Mouse (Mus musculus) B cell, adult 2 months (primary cell): ENCODE measurements around the gene Scp2.
A peak's percentile ranks its signal among the peaks of the same experiment; 100 is the strongest.
"Not testable (repeated sequence)": the region's sequence is repeated elsewhere in the genome, so short reads cannot be mapped to it uniquely, and the experiment has no call there.

ENCODE experiments used
- DNase-seq, 2 experiments: peaks; one replicate each; pipeline ENCODE4 v3.0.0; 2022

The Scp2 gene

DNA sequence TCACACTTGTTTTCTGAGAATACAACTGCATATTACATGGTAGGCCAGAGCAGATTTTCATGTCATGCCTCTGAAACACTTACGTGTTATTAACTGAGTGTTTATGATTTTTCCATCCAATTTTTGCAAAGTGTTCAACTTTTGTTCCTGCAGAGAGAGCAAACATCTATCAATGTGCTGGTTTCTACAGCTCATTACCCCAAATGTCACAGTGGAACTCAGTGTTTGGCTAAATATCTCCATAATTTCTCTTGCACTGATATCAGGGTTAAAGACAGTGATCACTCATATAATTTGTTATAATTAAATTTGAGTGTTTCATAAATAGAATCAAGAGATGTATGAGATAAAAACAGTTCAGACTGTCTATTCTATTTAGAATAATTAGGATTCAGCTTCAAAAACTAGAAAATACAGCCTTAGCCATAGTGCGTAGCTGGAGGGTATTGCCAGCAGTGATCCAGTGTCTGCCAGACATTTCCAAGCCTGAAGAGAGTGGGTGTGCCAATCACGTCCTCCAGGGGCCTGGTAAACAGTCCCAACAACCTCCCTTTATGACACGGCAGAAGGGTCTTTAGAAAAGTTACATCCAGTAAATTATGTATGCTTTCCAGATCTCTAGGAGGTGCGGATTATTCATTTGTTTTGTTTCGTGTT, 51.9 kb downstream of the Scp2 start:
- DNase-seq, result no peak

DNA sequence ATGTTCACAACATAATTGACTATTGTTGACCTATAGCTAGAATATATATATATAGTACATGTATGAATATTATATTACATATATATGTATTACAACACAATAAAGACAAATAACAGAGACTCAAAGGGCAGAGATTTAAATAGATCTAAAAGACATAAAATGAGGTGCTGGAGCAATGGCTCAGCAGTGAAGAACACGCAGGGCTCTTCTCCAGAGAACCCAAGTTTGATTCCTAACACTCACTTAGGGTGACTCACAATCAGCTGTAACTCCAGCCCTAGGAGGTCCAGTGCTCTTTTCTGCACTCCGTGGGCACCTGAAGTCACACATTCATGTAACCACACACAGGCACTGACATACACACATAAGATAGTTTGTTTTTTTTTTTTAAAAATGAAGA, 60.8 kb downstream of the Scp2 start:
- no peak for DNase-seq

DNA sequence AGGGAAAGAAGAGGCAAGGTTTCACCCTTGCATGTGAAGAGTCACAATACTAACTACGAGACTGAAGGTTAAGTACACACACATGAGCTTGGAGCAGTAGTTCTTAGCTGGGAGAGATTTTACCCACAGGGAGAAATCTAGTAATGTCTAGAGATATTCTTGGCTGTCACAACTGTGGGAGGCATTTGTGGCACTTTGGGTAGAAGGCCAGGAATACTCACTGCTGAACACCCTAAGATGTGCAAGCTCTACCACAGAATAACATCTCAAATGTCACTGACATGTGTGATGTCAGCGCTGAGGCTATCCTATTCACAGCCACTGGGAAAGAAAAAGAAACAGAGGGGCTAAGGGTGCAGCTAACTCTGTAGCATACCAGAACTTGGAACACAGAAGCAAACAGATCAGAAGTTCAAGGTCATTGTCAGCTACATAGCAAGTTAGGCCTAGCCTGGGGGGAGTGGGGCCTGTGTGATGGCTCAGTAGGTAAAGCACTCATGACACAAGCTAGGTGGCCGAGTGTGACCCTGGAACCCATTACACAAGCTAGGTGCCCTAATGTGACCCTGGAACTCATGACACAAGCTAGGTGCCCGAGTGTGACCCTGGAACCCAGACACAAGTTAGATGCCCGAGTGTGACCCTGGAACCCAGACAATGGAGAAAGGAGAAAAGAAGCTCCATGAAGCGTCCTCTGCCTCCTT, 61.6 kb downstream of the Scp2 start:
- no peak for DNase-seq

DNA sequence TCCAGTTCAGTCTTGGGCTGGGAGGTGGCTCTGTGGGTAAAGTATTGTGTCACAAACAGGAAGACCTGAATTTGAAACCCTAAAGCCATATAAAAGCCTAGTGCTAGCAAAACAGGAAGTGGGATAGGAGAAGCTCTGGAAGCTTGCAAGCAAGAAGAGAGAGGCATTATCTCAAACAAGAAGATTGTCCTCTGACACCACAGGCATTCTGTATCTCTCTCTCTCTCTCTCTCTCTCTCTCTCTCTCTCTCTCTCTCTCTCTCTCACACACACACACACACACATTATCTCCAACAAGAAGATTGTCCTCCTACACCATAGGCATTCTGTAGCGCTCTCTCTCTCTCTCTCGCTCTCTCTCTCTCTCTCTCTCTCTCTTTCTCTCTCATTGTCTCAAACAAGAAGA, 62.4 kb downstream of the Scp2 start:
- no peak for DNase-seq

DNA sequence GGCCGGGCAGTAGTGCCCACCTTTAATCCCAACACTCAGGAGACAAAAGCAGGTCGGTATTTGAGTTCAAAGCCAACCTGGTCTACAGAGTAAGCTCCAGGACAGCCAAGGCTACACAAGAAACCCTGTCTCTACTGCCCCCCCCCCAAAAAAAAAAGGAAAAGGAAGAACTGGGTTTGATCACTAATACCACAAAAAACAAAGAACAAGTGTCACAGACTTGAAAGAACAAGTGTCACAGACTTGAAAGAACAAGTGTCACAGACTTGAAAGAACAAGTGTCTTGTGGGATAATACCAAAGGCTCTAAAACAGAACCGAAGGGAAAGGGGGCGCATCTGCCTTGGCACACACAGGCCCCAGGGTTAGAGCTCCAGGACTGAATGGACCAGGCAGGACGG, 63.9 kb downstream of the Scp2 start:
- DNase-seq, result no peak

DNA sequence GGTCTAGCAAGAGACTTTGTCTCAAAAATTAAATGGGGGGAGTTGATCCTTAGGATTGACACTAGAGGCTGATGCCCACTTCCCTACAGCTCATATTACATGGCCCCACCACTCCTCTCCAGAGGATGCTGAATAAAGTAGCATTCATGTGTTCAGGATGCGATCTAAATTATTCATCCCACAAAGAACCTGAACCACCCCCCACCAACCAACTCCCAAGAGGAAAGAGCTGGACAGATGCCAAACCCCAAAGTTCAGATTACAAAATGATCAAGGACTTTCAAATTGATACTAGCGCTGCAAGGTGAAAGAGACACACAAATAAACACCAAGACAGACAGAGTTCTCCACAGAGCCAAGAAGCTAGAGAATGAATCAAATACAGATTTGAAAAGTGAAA, 65.0 kb downstream of the Scp2 start:
- no peak for DNase-seq

DNA sequence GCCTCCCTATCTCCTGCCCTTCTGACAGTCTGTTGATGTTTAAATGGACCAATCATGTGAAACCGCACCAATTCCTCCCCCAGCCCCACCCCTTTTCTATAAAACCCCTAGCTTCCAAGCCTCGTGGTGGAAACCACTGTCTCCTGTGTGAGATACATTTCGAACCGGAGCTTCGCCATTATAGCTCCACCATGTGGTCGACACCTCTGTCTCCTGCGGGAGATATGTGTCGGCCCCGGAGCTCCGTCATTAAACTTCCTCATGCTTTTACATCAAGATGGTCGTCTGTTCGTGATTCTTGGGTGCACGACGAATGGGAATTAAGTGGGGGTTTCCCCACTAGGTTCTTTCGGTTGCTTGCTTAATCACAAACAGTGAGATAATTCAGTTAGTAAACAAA, 65.6 kb downstream of the Scp2 start:
- not testable (repeated sequence) for DNase-seq

DNA sequence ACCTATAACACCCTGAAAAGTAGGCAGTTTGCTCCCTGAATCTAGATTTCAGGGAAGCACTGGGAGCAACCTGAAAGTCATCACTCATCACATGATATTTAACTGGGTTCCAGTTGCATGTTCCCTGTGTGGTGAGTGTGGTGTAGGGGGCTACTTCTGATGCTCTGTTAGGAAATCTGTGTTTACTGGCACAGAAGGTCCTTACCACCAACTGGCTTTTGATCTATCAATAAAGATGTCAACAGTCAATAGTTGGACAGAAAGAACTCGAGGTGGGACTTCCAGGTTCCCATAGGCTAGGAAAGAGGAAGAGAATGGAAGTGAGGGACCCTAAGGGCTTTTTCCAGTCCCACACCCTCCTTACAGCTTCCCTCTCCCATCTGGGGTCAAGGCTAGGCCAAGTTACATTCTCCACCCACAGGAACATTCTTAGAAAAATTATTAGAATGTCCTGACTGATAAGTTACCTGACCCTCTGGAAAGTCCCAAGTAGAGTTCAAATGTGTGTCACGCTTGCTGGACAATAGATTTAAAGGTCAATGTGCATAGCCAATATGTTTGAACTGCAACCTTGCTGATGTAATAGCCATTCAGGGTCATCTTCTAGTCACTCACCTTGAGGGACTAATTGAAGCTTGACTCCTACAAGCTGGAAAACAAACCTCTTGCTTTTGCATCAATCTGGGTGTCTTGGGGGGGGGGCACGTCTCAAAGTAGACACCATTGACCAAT, 67.4 kb downstream of the Scp2 start:
- no peak for DNase-seq

DNA sequence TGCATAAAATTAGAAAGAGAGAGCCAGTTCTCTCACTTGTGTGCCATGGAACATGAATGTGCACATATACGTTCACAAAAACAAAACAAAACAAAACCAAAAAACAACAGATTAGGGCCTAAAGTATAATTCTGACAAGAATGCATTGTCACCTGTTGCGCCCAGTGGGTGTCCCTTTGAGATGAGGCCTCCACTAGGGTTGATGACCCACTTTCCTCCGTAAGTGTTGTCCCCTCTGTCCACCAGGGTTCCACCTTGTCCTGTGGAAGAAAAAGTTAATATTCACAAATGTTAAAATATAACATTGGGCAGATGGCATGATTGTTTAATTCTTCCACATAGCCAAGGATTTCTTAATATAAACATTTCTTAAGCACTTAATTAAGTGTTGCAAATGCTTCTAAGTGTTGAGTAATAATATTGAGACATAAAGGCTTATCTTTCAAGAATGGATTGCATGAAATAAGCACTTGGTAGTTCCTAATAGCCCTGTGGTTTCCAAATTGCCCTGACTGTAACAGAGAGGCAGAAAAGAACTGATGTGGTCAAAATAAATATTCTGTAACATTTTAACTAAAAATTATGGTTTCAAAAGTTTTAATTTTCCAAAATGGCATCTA, 70.5 kb downstream of the Scp2 start:
- no peak for DNase-seq

DNA sequence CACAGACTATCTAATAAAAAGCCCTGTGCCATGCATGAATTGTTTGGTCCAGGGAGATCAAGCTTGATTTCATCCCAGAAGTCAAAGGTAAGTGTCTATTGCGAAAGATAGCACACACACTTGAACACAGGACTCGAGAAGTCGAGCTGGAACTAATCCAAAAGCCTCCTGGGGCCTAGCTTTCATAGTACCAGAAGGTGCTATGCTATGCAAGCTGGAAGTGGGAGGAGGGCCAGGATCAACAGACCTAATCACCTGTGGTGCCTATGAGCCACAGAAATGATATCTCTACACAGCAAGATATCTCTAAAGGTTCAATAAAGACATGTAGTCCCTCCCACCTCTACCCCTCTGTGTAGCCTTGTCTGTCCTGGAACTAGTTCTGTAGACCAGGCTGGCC, 72.7 kb downstream of the Scp2 start:
- DNase-seq, result no peak

DNA sequence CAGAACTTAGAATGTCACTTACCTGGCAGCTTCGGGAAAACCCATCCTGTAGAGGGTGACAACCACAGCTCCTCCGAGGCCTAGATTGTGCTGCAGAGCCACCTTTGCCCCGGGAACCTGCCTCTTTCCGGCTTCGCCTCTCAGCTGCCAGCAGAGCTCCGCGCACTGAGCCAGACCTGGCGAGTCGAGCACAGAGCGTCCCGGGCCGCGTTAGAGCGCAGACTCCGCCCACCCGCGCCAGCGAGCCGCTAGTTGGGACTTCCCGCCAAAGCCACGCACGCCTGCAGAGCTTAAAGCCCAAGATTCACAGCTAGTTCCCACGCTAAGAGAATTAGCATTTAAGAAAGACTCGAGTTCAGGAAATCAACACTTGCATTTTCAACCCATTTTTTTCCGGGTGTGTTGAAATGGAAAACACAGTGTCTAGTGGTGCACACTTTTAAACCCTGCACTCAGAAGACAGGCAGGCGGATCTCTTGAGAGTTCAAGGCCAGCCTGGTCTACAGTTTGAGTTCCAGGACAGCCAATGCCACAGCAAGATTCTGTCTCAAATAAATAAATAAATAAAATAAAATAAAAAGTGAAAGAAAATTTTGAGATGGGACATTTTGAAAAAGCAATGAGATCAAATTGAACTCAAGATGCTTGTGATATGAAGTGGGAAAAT, 73.4 kb downstream of the Scp2 start:
- DNase-seq, result peak; percentile 95

DNA sequence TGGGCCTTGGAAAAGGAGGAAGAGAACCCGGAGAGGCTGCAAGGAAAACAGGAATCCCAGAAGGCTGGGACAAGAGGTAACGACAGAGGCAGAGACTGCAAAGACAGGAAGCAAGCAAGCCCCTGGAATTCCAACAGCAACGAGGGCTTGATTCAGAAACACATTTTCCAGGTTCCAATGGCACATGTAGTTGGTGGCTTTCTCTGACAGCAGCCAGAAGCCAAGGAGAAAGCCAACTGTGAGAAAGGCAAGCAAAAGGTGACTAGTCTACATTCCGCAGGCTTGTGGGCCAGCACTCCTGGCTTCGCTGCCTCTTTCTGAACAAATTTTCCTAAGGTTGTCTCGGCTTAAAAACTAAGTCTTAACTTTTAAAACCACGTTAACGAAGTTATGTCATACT, 74.1 kb downstream of the Scp2 start:
- peak in 1 of 2 experiments; percentile 7 for DNase-seq

DNA sequence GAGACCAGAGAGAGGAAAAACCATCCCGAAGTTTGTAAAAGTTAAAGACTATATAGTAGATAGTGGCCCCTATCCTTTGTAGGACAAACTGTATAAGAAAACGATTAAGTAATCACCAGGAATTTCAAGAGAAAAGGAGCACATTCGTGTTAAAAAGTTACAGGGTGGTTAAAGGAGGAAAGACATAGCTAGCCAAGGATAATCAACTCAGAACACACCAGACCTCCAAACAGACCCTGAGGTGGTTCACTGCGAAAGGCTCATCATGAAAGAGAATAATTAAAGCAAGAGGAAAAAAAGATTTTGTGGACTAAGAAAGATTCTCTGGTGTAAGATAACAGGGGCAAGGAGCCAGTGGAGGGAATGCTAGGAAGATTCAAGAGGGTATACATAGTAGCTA, 74.5 kb downstream of the Scp2 start:
- DNase-seq, result no peak

DNA sequence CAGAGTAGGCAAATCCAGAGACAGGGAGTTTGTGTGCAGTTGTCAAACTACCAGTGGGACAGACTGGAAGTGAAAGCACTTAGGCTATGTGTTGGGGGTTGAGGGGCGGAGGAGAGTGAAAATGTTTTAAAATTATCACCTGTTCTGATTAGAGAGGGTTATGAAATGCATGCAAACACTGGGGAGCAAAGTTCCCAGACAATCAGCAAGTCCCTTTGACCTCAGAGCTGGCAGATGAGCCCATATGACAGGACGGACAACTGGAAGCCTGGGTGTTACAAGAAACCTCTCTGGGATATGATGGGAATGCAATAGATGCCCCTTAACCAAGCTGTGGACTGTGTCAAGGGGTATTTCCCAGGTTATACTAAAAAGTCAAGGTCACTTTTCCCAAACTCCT, 76.7 kb downstream of the Scp2 start:
- DNase-seq, result no peak

DNA sequence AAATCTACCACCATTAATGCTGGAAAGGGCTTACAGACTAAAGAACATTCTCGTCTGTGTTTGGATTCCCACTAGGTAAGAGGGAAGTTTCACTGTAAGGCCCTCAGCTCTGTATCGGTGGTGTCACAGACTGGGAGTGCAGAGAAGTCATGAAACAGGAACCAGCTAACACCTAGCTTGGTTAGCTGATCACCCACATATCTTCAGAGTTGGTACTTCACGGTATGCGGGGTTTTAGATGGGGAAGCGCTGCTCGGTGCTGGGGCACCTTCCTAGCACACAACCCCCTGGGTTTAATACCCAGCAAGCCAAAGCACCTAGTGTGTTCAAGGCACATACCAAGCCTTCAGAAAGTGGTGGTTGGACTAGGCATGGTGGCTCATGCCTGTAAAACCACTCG, 77.5 kb downstream of the Scp2 start:
- no peak for DNase-seq

DNA sequence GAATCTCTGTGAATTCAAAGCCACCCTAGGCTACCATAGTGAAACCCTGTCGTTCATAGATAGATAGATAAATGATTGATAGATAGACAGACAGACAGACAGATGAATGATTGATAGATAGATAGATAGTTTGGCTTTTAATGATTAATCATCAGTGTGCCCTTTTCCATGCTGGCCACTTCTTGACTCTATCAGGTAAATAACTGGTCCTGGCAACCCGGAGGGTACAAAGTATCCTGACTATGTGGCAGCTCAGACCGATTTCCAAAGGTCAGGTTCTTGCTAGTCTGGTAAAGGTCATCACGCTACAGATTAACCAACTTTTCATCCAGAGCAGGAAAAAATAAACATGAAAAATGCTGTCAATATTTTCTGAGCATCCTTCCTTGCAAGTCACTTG, 78.2 kb downstream of the Scp2 start:
- no peak for DNase-seq

DNA sequence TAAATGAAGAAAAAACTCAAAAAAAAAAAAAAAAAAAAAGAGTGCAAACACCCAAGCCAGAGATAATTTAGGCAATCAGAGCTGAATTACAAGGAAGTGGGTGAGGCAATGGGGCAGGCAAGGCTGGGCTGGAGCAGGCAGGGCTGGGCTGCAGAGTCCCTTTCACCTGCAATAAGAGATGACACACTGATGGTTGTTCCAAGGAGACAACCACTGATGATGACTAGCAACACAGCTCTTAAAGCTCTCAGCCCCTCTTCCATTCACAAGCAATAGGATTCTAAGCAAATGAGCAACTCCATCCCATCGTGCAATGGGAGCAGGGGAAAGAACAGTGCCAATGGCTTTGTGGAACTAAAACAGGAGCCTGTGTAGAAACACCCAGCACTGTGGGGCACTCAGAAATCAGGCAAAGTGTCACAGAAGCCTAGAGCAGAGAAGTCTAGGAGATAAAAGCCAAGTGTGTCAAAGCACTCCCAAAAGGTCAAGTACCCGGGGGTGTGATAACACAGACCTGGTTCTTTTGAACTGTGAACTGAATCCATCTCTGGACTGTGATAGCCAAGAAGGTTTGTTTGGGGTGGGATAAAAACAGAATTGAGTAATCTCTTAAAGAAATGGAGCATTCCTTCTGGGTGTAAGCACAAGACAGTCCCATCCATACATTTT, 79.5 kb downstream of the Scp2 start:
- no peak for DNase-seq

DNA sequence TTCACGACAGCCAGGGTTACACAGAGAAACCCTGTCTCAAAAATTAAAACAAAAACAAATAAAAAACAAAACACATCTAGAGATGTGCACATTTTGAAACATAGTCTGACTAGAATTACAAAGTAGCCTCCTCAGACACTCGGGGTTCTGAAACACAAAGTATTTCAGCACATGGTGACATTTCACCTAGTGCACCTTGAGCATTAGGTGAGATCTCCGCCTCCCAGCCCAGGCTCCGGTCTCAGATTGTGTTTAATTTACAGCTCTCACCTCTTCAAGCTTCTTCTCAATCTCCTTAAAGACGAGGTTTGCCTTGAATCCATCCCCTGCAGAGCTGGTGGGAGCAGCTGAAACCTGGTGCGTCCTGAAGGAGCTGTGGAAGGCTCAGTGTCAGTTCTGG, 81.2 kb downstream of the Scp2 start:
- no peak for DNase-seq

DNA sequence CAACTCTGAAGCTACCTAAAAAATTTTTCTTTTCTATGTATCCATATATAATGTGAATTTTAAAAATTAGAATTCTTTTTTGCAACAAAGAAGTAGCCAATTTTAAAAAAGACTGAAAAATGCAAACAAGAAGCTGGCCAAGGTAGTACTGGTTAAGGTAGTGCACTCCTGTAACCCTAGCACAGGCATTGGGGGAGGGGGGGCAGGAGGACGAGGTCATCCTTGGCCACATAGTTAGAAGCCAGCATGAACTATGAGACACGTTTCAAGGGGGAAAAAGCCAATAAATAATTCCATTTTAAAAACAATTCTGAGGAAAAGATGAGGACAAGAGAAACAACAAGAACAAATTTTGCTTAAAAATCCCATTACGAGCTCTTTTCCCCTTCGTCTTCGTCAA, 82.3 kb downstream of the Scp2 start:
- no peak for DNase-seq

DNA sequence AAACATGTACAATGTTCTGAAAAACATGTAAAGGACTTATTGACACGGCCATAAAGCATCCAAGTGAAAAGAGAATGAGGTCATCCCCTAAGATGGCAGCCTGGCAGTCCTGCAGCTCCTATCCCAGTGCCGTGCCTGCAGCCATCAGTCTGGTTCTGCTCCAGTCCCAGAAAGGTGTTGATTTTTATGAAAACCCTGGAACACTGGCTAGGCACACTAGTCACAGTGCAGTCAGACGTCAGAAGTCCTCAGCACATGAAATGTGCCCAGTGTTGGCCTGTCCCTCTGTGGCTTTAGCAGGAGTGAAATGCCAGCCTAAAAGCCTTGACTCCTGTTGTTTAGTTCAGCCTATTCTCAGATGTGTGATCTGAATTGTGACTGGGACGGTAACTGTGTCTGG, 84.0 kb downstream of the Scp2 start:
- no peak for DNase-seq

DNA sequence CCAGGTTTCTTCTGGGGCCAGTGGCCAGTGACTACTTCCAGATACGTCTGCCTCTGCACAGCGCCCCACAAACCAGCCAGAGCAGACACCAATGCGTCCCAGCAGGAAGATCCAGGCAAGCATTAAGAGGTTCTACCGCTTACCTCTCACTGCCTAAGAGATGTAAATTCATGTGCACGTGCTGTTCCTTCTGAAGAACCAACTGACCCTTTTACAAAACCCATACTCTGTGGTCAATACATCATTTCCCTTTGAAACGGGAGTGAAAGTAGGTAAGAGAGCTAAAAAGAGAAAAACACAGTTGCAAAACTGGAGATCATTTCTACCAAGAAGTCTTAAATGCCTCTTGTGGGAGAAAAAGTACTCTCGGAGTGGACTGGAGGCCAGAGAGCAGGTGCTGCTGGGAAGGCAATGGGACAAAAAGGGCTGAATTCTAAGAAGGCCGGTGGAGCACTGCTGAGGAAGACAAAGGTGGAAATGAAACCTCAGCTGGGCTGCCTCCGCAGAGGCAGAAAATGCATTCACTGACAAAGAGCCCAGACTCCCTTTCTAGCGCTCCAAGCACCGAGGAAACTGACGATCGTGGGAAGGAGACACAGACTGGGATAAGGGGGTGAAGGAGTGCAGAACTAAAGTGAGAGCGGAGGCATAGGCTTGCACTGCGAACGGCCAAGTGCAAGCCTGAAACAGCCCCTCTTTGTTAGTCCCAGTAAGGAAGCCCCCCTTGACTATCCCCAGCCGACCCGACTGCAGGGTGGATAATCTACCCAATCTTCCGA, 85.0 kb downstream of the Scp2 start:
- DNase-seq, result no peak

DNA sequence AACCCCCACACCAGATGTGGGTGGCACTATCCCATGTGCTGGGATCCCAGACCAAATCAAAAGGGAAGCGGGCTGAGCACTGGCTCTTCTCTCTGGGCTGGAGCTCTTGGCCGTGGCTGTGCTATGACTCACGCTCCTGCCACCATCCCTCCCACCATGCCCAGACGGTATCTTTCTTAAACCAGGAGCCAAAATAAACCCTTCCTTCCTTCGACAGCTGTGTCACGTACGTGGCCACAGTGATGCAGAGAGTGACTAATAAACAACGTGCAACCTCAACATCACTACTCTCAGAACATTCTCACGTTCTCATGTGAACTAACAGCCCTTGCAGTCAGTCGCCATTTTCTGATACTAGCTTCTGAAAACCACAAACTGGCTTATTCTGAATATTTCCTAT, 86.6 kb downstream of the Scp2 start:
- no peak for DNase-seq
